Mouse (Mus musculus) erythroblast, adult 5-6 weeks (primary cell): ENCODE measurements around the gene Gdpgp1. TPM values are rescaled to one million over a fixed set of nuclear protein-coding genes. Genes with fewer than 3 reads are reported as not detected.

ENCODE experiments used
- ATAC-seq: replicated peaks from 2 replicates; pipeline ENCODE4 v1.8.0; 2016; ENCODE audit warnings: moderate number of reproducible peaks, mild to moderate bottlenecking, moderate TSS enrichment, inconsistent platforms; ENCODE audit not compliant: poor library complexity, low FRiP score, severe bottlenecking
- total RNA-seq, 2 experiments: library from RNA; stranded (forward) in 1 of 2; stranded (reverse) in 1 of 2; fragments of 150-400 nt in 1 of 2; fragments of 200-764, 138-1000 nt in 1 of 2; gene quantifications; 2 replicates each; pipeline versions ENCODE4 v1.2.3 to v1.2.4; 2015 to 2017; ENCODE audit warnings: low replicate concordance in 2 of 2

Gdpgp1 gene
- total RNA-seq (2015; ENCODE audit: low replicate concordance) (0.77 TPM in 1 of 2 replicates, not detected in the other), total RNA-seq (2017; ENCODE audit: low replicate concordance) (0.94 and 2.0 TPM in 2 replicates)

DNA sequence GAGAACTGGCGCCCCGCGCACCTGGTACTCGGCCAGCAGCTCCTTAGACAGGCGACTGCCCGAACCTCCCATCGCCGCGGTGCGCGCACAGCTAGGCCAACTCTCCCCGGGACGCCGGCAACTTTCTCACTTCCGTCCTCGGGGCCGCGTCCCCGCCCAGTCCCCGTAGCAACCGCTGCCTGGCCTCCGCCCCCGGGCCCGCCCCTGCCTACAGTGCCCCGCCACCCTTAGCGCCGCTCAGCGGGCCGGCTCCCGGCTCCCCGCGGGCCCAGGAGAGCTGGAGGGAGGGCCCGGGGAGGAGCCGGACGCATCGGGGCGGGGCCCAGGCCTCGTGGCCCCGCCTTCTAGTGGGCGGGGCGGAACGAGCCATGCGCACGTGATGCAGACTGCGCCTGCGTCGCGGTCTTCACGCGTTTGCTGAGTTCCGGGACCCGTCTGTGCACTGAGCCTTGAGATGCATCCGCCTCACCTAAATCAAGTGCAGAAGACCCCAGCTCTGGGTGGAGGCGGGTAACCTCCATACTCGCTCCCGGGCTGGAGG lies at the start of gene Gdpgp1, which contains the start of gene Cib1:
TSS of gene Gdpgp1 (plus strand) at position 377 of the 541 bp plus-strand sequence.
TSS of gene Cib1 (minus strand) at position 325 of the 541 bp plus-strand sequence.
- peak; percentile 90 for ATAC-seq

GRCm38 (mm10) chr7:80183466-80183865 lies 49.2 kb upstream of the Gdpgp1 start:
- ATAC-seq: no peak

DNA sequence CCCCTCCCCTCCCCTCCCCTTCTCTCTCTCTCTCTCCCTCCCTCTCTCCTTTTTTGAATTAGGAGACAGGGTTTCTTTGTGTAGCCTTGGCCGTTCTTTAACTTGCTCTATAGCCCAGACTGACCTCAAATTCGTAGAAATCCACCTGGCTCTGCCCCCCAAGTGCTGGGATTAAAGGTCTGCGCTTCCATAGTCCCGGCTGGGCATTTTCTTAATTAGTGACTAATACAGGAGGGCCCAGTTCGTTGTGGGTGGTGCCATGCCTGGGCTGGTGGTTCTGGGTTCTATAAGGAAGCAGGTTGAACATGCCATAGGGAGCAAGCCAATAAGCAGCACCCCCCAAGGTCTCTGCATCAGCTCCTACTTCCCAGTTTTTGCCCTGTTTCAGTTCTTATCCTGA lies 48.7 kb upstream of the Gdpgp1 start:
- no peak for ATAC-seq

- ATAC-seq: no peak
Observed at GRCm38 (mm10) chr7:80184551-80184950, 48.1 kb upstream of the Gdpgp1 start.

- ATAC-seq: peak; percentile 46
Observed at GRCm38 (mm10) chr7:80184968-80185367, 47.7 kb upstream of the Gdpgp1 start.

DNA sequence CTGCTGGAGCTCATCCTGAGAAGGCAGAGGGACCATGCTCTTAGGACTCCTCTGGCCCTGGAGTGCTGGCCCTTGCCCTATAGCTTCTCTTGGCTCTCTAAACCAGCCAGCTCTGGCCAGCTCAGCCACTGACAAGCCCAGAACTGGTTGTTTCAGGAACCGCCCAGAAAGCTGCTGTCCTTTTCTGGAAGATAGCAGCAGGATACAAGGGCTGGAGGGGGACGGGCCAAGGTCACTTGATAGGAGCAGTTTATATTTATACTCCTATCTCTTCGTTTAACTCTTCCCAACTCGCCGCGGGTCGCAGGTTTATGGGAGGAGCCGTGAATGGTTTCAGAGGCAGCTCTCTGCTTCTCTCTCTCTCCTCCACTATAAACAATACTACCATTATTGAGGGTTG lies 46.6 kb upstream of the Gdpgp1 start:
- peak; percentile 73 for ATAC-seq

GRCm38 (mm10) chr7:80186531-80187296 lies 46.0 kb upstream of the Gdpgp1 start, which contains the start of gene Sema4b:
Gene Sema4b, plus strand, starts transcription at chr7:80186841.
- ATAC-seq: peak; percentile 68

GRCm38 (mm10) chr7:80187501-80187900 lies 45.2 kb upstream of the Gdpgp1 start:
- ATAC-seq: no peak

DNA sequence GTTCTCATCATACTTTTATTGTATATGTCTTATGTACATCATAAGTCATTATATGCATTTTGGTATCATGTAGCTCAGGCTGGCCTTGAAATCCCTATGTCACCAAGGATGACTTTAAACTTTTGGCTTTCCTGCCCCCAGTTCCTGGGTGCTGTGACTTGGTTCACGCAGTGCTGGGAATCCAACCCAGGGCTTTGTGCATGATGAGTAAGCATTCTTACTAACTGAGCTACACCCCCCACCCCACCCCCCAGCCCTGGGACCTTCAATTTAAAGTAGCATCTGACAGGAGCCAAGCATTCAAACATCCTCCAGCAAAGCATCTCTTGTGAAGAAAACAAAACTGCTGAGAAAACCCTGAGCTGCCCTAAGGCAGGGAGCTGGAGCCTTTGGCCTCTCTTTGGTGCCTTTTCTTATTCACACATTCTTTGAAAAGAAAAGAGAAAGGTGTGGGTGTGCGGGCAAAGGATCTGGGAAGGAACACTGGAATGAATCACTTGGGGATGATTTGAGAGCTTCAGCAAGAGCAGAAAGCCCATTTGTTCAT lies 44.0 kb upstream of the Gdpgp1 start:
- no peak for ATAC-seq

DNA sequence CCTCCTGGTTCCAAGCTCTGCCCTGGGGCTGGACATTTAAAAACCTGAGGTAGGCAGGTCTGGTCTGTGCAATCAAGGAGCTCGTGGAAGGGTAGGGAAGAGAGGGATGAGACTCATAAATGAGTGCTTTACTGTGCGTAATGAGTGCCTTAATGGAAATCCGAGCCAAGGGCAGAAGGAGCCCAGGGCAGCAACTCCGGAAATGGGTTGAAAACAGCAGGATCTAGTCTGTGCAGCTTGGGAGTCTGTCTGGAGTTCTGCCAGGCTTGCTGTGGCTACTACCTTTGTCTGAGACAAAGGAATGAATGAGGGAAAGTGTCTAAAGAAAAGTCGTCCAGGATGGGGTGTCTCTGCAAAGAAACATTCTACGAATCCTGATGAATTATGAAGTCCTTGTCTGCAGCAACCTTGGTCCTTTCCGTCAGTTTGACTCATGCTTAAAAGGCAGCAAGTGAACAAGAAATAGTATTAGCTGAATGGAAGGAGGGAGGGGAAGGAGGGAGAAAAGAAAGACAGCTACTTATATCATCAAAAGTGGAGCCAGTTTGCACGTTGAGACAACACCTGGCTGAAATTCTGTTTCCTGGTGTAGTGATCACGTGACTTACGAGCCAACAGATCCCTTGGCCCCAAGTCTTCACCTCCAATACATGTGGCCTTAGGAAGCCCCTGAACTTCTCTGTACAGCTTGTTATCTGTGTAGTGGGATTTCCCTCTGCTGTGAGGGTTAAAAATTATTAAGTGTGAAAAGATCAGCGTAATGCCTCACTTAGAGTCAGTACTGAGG lies 43.3 kb upstream of the Gdpgp1 start:
- ATAC-seq: no peak

DNA sequence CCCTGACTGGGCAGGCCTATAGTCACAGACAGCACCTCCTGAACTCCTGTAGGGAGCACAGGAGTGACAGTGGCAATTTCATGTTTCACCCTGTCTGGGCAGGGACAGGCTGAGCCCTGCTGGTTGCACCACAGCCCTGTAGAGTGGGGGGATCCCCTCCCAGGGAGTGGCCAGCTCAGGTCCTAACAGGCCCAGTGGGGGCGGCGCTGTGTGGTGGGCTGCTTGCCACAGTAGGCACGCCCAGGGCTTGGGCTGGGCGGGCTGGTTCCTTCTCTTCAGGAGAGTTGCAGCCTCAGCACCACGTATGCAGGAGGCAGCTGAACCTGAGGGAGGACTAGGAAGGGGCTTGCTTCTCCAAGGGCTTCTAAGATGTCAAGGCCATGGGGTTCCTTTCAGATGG lies 41.2 kb upstream of the Gdpgp1 start:
- ATAC-seq: peak; percentile 26

- peak; percentile 84 for ATAC-seq
Observed at GRCm38 (mm10) chr7:80192226-80193061, 40.2 kb upstream of the Gdpgp1 start.

DNA sequence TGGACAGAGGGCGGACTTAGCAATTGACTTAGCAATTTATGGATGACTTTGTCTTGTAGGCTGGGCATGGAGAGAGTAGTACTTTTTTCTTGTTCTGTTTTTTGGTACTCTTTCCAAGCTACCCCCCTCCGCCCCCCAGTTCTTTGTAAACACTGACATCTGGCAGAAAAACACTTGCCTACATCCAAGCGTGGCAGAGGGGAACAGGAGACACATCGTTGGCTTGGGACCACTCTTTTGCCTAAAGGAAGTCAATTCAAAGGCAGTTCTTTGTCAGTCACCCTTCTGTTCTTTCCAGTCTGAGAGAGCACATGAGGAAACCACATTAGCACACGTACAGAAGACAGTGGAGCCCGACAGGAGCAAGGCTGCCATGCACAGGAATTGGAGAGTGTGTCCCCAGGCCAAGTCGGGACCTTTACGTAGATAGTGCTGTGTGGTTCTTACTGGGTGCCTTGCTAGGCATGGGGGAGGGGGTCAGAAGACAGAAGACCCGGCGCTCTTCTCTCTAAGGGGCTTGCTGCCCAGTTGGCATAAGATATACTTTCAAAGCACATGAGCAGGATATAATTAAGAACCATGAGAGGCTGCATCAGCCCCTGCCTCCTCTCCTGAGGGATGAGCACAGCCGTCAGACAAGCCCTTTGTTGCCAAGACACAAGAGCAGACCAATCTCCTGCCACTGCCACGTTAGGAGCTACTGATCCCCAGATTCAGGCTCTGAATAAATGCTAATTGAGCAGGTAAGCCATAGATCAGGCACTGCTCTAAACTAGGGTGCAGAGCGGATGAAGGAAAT lies 38.5 kb upstream of the Gdpgp1 start:
- ATAC-seq: no peak

DNA sequence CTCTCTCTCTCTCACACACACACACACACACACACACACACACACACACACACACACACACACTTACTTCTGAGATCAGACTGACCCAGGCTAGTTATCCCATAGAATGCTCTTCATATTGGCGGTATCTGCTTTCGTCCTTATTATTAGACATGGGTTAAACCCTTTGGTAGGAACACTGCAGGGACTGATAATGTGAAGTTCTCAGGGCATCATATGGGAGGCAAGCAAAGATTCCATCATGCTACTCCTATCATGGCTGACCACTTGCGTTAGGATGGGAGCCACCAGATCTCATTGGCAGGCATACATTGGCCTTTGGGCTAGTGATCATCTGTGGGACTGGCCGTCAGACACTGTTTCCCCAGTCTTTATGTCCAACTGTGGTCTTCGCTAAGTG lies 37.5 kb upstream of the Gdpgp1 start:
- ATAC-seq: peak; percentile 33

- no peak for ATAC-seq
Observed at GRCm38 (mm10) chr7:80195576-80196263, 36.9 kb upstream of the Gdpgp1 start.

GRCm38 (mm10) chr7:80197371-80197770 lies 35.3 kb upstream of the Gdpgp1 start:
- 0 out of 2 replicates have a peak, but pooled peaks have one; percentile 29 for ATAC-seq

DNA sequence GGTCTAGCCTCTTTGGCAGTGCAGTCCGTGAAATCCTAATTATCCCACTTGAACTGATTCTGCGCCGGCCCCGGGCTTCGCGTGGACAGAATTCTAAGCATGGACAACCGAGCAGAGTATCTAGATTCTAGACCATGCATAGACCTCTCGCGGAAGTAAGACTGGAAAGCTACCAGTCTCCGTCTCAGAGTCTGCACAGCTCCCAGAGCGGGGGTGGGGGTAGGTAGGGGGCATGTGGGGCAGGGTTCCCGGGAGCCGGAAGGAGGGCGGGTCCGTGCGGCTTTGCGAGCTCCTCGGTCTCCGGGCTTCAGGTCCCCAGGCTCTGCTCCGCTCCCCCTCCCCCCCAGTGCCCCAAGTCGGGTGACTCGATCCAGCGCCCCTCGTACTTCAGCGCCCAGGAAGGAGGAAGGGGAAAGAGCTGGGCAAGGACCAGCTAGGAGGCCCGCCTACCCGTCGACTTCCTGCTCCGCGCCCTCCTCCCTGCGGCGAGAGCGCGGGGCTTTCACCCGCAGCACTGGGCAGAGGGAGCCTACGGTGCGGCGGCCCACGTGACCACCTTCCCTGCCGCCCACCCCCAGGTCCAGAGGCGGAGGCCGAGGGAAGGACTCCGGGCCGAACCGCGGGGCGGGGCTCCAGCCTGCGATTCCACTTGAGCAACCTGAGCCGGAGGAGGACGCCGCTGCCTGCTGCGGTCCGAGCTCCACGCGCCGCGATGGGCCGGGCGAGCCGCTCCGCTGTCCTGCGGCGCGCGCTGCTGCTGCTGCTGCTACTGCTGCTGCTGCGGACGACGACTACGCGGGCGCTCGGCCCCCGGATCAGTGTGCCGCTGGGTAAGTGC lies 34.5 kb upstream of the Gdpgp1 start:
- ATAC-seq: peak; percentile 54
